Mouse (Mus musculus): ENCODE measurements around the gene Hmgn3. TPM values are rescaled to one million over a fixed set of nuclear protein-coding genes. Genes with fewer than 3 reads are reported as not detected.

Hmgn3 gene
- polyA plus RNA-seq, 1 experiment: 9.0 TPM

- H3K4me1 ChIP-seq (replicated peaks; ENCODE audit: control insufficient read depth, insufficient read depth, low read length): no peaks in the 10 kb centered on the region
- H3K36me3 ChIP-seq (ENCODE audit: control insufficient read depth, insufficient read depth, low read length): no peaks in the 10 kb centered on the region
- TF ChIP-seq CTCF (IDR thresholded peaks at IDR 0.05; ENCODE audit: borderline replicate concordance, control insufficient read depth, extremely low read depth, insufficient read depth, low read length, poor library complexity): no peak
- TF ChIP-seq POLR2A (IDR thresholded peaks at IDR 0.05; ENCODE audit: control insufficient read depth, extremely low read depth, insufficient read depth, low read length, poor library complexity): no peak
- no peak overlapping the region for H3K27ac ChIP-seq (ENCODE audit: control insufficient read depth, insufficient read depth, low read length)
- no peaks in the 10 kb centered on the region for H3K27me3 ChIP-seq (ENCODE audit: control insufficient read depth, insufficient read depth, low read length)
- no peak overlapping the region for H3K4me3 ChIP-seq (ENCODE audit: control insufficient read depth, insufficient read depth, low read length)
- DNase-seq: no peak
- 75% methylated on average over 3 of the region's 3 CpGs for WGBS
Observed at GRCm38 (mm10) chr9:83103785-83104184, 42.7 kb downstream of the Hmgn3 start.

- H3K27ac ChIP-seq (ENCODE audit: control insufficient read depth, insufficient read depth, low read length): no peak overlapping the region
- no peaks in the 10 kb centered on the region for H3K4me1 ChIP-seq (replicated peaks; ENCODE audit: control insufficient read depth, insufficient read depth, low read length)
- 89% methylated on average over 3 of the region's 3 CpGs for WGBS
- H3K36me3 ChIP-seq (ENCODE audit: control insufficient read depth, insufficient read depth, low read length): no peaks in the 10 kb centered on the region
- DNase-seq: no peak
- H3K4me3 ChIP-seq (ENCODE audit: control insufficient read depth, insufficient read depth, low read length): no peak overlapping the region
- H3K27me3 ChIP-seq (ENCODE audit: control insufficient read depth, insufficient read depth, low read length): no peaks in the 10 kb centered on the region
- TF ChIP-seq CTCF (IDR thresholded peaks at IDR 0.05; ENCODE audit: borderline replicate concordance, control insufficient read depth, extremely low read depth, insufficient read depth, low read length, poor library complexity) (no peak), POLR2A (IDR thresholded peaks at IDR 0.05; ENCODE audit: control insufficient read depth, extremely low read depth, insufficient read depth, low read length, poor library complexity) (no peak)
Observed at GRCm38 (mm10) chr9:83101691-83102090, 44.8 kb downstream of the Hmgn3 start.

GRCm38 (mm10) chr9:83100786-83101185, 45.7 kb downstream of the Hmgn3 start:
- no peak overlapping the region for H3K27ac ChIP-seq (ENCODE audit: control insufficient read depth, insufficient read depth, low read length)
- TF ChIP-seq POLR2A (IDR thresholded peaks at IDR 0.05; ENCODE audit: control insufficient read depth, extremely low read depth, insufficient read depth, low read length, poor library complexity): no peak
- no peak for TF ChIP-seq CTCF (IDR thresholded peaks at IDR 0.05; ENCODE audit: borderline replicate concordance, control insufficient read depth, extremely low read depth, insufficient read depth, low read length, poor library complexity)
- 92% methylated on average over 3 of the region's 3 CpGs for WGBS
- no peaks in the 10 kb centered on the region for H3K27me3 ChIP-seq (ENCODE audit: control insufficient read depth, insufficient read depth, low read length)
- no peaks in the 10 kb centered on the region for H3K36me3 ChIP-seq (ENCODE audit: control insufficient read depth, insufficient read depth, low read length)
- H3K4me1 ChIP-seq (replicated peaks; ENCODE audit: control insufficient read depth, insufficient read depth, low read length): no peaks in the 10 kb centered on the region
- H3K4me3 ChIP-seq (ENCODE audit: control insufficient read depth, insufficient read depth, low read length): no peak overlapping the region
- no peak for DNase-seq

GRCm38 (mm10) chr9:83098652-83099307, 47.7 kb downstream of the Hmgn3 start:
- no peak overlapping the region for H3K4me3 ChIP-seq (ENCODE audit: control insufficient read depth, insufficient read depth, low read length)
- H3K27me3 ChIP-seq (ENCODE audit: control insufficient read depth, insufficient read depth, low read length): no peaks in the 10 kb centered on the region
- no peak overlapping the region; the same call in 1 of the 2 replicates for H3K27ac ChIP-seq (ENCODE audit: control insufficient read depth, insufficient read depth, low read length)
- no peaks in the 10 kb centered on the region for H3K4me1 ChIP-seq (replicated peaks; ENCODE audit: control insufficient read depth, insufficient read depth, low read length)
- WGBS: 96% methylated on average over 12 of the region's 12 CpGs
- no peaks in the 10 kb centered on the region for H3K36me3 ChIP-seq (ENCODE audit: control insufficient read depth, insufficient read depth, low read length)
- DNase-seq: no peak
- no peak for TF ChIP-seq POLR2A (IDR thresholded peaks at IDR 0.05; ENCODE audit: control insufficient read depth, extremely low read depth, insufficient read depth, low read length, poor library complexity)
- TF ChIP-seq CTCF (IDR thresholded peaks at IDR 0.05; ENCODE audit: borderline replicate concordance, control insufficient read depth, extremely low read depth, insufficient read depth, low read length, poor library complexity): no peak

GRCm38 (mm10) chr9:83097816-83098215, 48.7 kb downstream of the Hmgn3 start:
- WGBS: 92% methylated on average over 8 of the region's 8 CpGs
- Histone ChIP-seq H3K27me3 (ENCODE audit: control insufficient read depth, insufficient read depth, low read length) (no peaks in the 10 kb centered on the region), H3K4me1 (replicated peaks; ENCODE audit: control insufficient read depth, insufficient read depth, low read length) (no peaks in the 10 kb centered on the region), H3K27ac (ENCODE audit: control insufficient read depth, insufficient read depth, low read length) (no peak overlapping the region), H3K36me3 (ENCODE audit: control insufficient read depth, insufficient read depth, low read length) (no peaks in the 10 kb centered on the region), H3K4me3 (ENCODE audit: control insufficient read depth, insufficient read depth, low read length) (no peak overlapping the region)
- TF ChIP-seq POLR2A (IDR thresholded peaks at IDR 0.05; ENCODE audit: control insufficient read depth, extremely low read depth, insufficient read depth, low read length, poor library complexity) (no peak), CTCF (IDR thresholded peaks at IDR 0.05; ENCODE audit: borderline replicate concordance, control insufficient read depth, extremely low read depth, insufficient read depth, low read length, poor library complexity) (no peak)
- no peak for DNase-seq

GRCm38 (mm10) chr9:83094649-83095336, 51.7 kb downstream of the Hmgn3 start:
- no peaks in the 10 kb centered on the region for H3K4me1 ChIP-seq (replicated peaks; ENCODE audit: control insufficient read depth, insufficient read depth, low read length)
- H3K4me3 ChIP-seq (ENCODE audit: control insufficient read depth, insufficient read depth, low read length): no peak overlapping the region
- no peaks in the 10 kb centered on the region for H3K27me3 ChIP-seq (ENCODE audit: control insufficient read depth, insufficient read depth, low read length)
- no peak overlapping the region for H3K27ac ChIP-seq (ENCODE audit: control insufficient read depth, insufficient read depth, low read length)
- no peaks in the 10 kb centered on the region for H3K36me3 ChIP-seq (ENCODE audit: control insufficient read depth, insufficient read depth, low read length)
- TF ChIP-seq POLR2A (IDR thresholded peaks at IDR 0.05; ENCODE audit: control insufficient read depth, extremely low read depth, insufficient read depth, low read length, poor library complexity) (no peak), CTCF (IDR thresholded peaks at IDR 0.05; ENCODE audit: borderline replicate concordance, control insufficient read depth, extremely low read depth, insufficient read depth, low read length, poor library complexity) (no peak)
- 79% methylated on average over 3 of the region's 3 CpGs for WGBS
- DNase-seq: no peak

Measured in thymus, adult 2 months (tissue).